Mouse (Mus musculus): ENCODE results near the gene Olfr173.

DNA sequence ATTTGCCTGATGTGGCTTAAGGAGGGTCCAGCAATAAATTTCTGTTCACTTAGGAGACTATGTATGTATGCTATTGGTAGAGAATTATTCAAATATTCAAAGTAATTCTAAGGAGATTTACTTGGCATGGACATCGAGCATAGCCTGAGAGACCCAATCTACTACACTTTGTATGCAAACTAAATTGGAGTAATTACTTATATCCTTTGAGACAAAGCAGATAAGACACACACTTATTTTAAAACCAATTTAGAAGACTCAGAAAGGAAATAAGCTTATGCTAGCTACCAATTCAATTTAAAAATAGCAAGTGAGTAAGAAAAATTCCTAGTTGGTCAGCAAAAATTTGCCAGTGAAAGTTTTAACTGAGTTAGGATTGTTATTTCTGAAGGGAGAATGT, 37.0 kb downstream of the Olfr173 start, which contains the start of gene Olfr172:
- TF ChIP-seq CTCF (IDR thresholded peaks at IDR 0.05; ENCODE audit: low read depth, low read length), result no peak
- TF ChIP-seq POLR2A (IDR thresholded peaks at IDR 0.05; ENCODE audit: extremely low read depth, insufficient read depth, low read length), result no peak

Data from liver, adult 2 months (tissue).